Mouse (Mus musculus): ENCODE measurements around the gene Ccl1. TPM values are rescaled to one million over a fixed set of nuclear protein-coding genes. Genes with fewer than 3 reads are reported as not detected.
A peak's percentile ranks its signal among the peaks of the same experiment; 100 is the strongest.

Ccl1 gene
- polyA plus RNA-seq, 1 experiment from 2014 or later = not detected

GRCm38 (mm10) chr11:82274149-82274812 is 31.2 kb downstream of the Ccl1 start:
- WGBS (ENCODE audit: insufficient replicate concordance) = 62% methylated on average over 8 of the region's 8 CpGs

DNA sequence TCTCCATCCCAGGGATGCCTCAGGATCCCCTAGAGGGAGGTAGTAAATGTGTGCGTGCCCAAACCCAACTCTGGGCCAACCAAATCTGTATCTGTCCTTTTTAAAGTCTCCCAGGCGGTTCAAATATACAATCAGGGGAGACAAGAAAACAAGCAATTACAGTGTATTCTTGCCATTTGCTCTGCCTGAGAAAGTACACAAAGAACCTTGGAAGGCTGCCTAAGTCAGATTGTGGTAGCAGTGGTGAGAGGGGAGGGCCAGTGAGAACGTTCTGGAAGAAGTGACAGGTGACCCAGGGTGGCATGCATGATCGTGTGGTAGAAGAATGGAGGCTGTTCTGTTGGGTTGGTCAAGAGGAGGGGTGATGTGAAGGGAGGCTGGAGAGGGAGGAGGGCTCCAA is 46.4 kb downstream of the Ccl1 start:
- no peak for ATAC-seq (replicated peaks; ENCODE audit: insufficient number of reproducible peaks, low FRiP score, low TSS enrichment)
- Histone ChIP-seq H3K4me1 (ENCODE audit: control insufficient read depth, insufficient read depth, low read length) (no peaks in the 10 kb centered on the region), H3K27ac (ENCODE audit: low read depth, low read length) (no peak overlapping the region), H3K36me3 (ENCODE audit: control insufficient read depth, insufficient read depth, low read length) (no peaks in the 10 kb centered on the region), H3K27me3 (ENCODE audit: control insufficient read depth, insufficient read depth, low read length) (peaks cover 3% of the 10 kb centered on the region; the same call in 1 of the 2 replicates), H3K4me2 (no peak overlapping the region), H3K9ac (ENCODE audit: low read depth, low read length) (no peak overlapping the region), H3K9me3 (replicated peaks; ENCODE audit: control insufficient read depth, low read length) (no peaks in the 10 kb centered on the region), H3K4me3 (ENCODE audit: low read depth, low read length) (no peak overlapping the region)
- WGBS (ENCODE audit: insufficient replicate concordance) = 46% methylated on average over 4 of the region's 4 CpGs

More at GRCm38 (mm10) chr11:82274149-82274812, 31.2 kb downstream of the Ccl1 start:
- Histone ChIP-seq H3K9me3 (replicated peaks; ENCODE audit: control insufficient read depth, low read length) (no peaks in the 10 kb centered on the region), H3K4me1 (ENCODE audit: control insufficient read depth, insufficient read depth, low read length) (no peaks in the 10 kb centered on the region), H3K9ac (ENCODE audit: low read depth, low read length) (no peak overlapping the region), H3K4me3 (ENCODE audit: low read depth, low read length) (no peak overlapping the region), H3K27me3 (ENCODE audit: control insufficient read depth, insufficient read depth, low read length) (no peaks in the 10 kb centered on the region; the same call in 1 of the 2 replicates), H3K4me2 (no peak overlapping the region), H3K27ac (ENCODE audit: low read depth, low read length) (no peak overlapping the region), H3K36me3 (ENCODE audit: control insufficient read depth, insufficient read depth, low read length) (no peaks in the 10 kb centered on the region)
- ATAC-seq (replicated peaks; ENCODE audit: insufficient number of reproducible peaks, low FRiP score, low TSS enrichment) = no peak

- H3K4me3 ChIP-seq (ENCODE audit: low read depth, low read length) = no peak overlapping the region
- WGBS (ENCODE audit: insufficient replicate concordance) = 11% methylated on average over 4 of the region's 4 CpGs
- peaks cover 3% of the 10 kb centered on the region; the same call in 1 of the 2 replicates for H3K27me3 ChIP-seq (ENCODE audit: control insufficient read depth, insufficient read depth, low read length)
- H3K4me1 ChIP-seq (ENCODE audit: control insufficient read depth, insufficient read depth, low read length) = no peaks in the 10 kb centered on the region
- peak; percentile 44; the same call in 1 of the 2 replicates for ATAC-seq (replicated peaks; ENCODE audit: insufficient number of reproducible peaks, low FRiP score, low TSS enrichment)
- no peak overlapping the region for H3K9ac ChIP-seq (ENCODE audit: low read depth, low read length)
- H3K36me3 ChIP-seq (ENCODE audit: control insufficient read depth, insufficient read depth, low read length) = no peaks in the 10 kb centered on the region
- no peak overlapping the region for H3K4me2 ChIP-seq
- H3K9me3 ChIP-seq (replicated peaks; ENCODE audit: control insufficient read depth, low read length) = no peaks in the 10 kb centered on the region
- no peak overlapping the region for H3K27ac ChIP-seq (ENCODE audit: low read depth, low read length)
These were observed 49.9 kb downstream of the Ccl1 start for GRCm38 (mm10) chr11:82255601-82256000.

- Histone ChIP-seq H3K9me3 (replicated peaks; ENCODE audit: control insufficient read depth, low read length) (no peaks in the 10 kb centered on the region), H3K4me3 (ENCODE audit: low read depth, low read length) (no peak overlapping the region), H3K36me3 (ENCODE audit: control insufficient read depth, insufficient read depth, low read length) (no peaks in the 10 kb centered on the region), H3K27ac (ENCODE audit: low read depth, low read length) (no peak overlapping the region), H3K9ac (ENCODE audit: low read depth, low read length) (no peak overlapping the region), H3K4me2 (no peak overlapping the region), H3K4me1 (ENCODE audit: control insufficient read depth, insufficient read depth, low read length) (no peaks in the 10 kb centered on the region), H3K27me3 (ENCODE audit: control insufficient read depth, insufficient read depth, low read length) (peaks cover 3% of the 10 kb centered on the region; the same call in 1 of the 2 replicates)
- WGBS (ENCODE audit: insufficient replicate concordance) = 32% methylated on average over 4 of the region's 4 CpGs
- no peak for ATAC-seq (replicated peaks; ENCODE audit: insufficient number of reproducible peaks, low FRiP score, low TSS enrichment)
These were observed 52.1 kb downstream of the Ccl1 start for GRCm38 (mm10) chr11:82253421-82253820.

GRCm38 (mm10) chr11:82251251-82251650 is 54.2 kb downstream of the Ccl1 start:
- ATAC-seq (replicated peaks; ENCODE audit: insufficient number of reproducible peaks, low FRiP score, low TSS enrichment) = no peak
- H3K27ac ChIP-seq (ENCODE audit: low read depth, low read length) = no peak overlapping the region
- WGBS (ENCODE audit: insufficient replicate concordance) = 70% methylated on average over 6 of the region's 6 CpGs
- H3K36me3 ChIP-seq (ENCODE audit: control insufficient read depth, insufficient read depth, low read length) = no peaks in the 10 kb centered on the region
- H3K4me3 ChIP-seq (ENCODE audit: low read depth, low read length) = no peak overlapping the region
- no peaks in the 10 kb centered on the region for H3K4me1 ChIP-seq (ENCODE audit: control insufficient read depth, insufficient read depth, low read length)
- H3K27me3 ChIP-seq (ENCODE audit: control insufficient read depth, insufficient read depth, low read length) = no peaks in the 10 kb centered on the region; the same call in 1 of the 2 replicates
- H3K4me2 ChIP-seq = no peak overlapping the region
- H3K9ac ChIP-seq (ENCODE audit: low read depth, low read length) = no peak overlapping the region
- H3K9me3 ChIP-seq (replicated peaks; ENCODE audit: control insufficient read depth, low read length) = no peaks in the 10 kb centered on the region

DNA sequence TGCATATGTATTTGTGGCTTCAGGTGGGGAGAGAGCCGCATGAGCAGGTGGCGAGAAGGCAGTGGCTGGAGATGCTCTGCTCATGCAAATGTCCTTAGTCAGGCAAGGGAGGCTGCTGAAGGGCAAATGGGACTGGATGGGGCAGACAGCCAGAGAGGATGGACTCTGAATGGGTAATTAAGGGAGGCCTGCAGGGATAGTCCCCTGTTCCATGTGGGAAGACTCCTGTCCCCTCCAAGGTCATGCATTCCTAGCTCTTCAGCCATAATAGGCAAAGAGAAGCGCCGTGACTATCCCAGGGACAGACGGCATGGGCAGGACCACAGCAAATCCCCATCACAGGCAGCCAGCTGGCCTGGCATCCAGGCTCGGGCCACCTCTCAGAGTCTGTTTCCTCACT is 55.5 kb downstream of the Ccl1 start:
- Histone ChIP-seq H3K4me1 (ENCODE audit: control insufficient read depth, insufficient read depth, low read length) (no peaks in the 10 kb centered on the region), H3K27me3 (ENCODE audit: control insufficient read depth, insufficient read depth, low read length) (no peaks in the 10 kb centered on the region; the same call in 1 of the 2 replicates), H3K9me3 (replicated peaks; ENCODE audit: control insufficient read depth, low read length) (no peaks in the 10 kb centered on the region), H3K4me2 (no peak overlapping the region), H3K27ac (ENCODE audit: low read depth, low read length) (no peak overlapping the region), H3K4me3 (ENCODE audit: low read depth, low read length) (no peak overlapping the region), H3K9ac (ENCODE audit: low read depth, low read length) (no peak overlapping the region), H3K36me3 (ENCODE audit: control insufficient read depth, insufficient read depth, low read length) (no peaks in the 10 kb centered on the region)
- no peak for ATAC-seq (replicated peaks; ENCODE audit: insufficient number of reproducible peaks, low FRiP score, low TSS enrichment)
- WGBS (ENCODE audit: insufficient replicate concordance) = 76% methylated on average over 6 of the region's 6 CpGs

DNA sequence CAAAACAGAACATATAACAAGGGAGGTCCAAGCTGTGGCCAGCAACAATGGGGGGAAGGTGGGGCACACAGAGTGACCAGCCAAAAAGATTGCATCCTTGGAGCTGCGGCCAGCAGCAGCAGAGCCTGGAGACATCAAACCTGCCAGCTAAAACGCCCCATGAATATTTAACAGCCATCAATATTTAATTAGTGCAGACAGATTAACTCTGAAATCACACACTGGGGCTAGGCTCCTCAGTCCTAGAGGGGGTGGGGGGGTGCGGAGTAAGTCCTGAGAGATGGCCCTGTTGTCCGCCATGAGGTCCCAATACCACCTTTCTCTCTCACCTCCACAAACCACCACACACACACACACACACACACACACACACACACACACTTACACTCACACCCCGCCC is 68.1 kb downstream of the Ccl1 start:
- H3K9ac ChIP-seq (ENCODE audit: low read depth, low read length) = no peak overlapping the region
- no peak overlapping the region for H3K4me2 ChIP-seq
- WGBS (ENCODE audit: insufficient replicate concordance) = 56% methylated on average over 5 of the region's 5 CpGs
- no peaks in the 10 kb centered on the region for H3K4me1 ChIP-seq (ENCODE audit: control insufficient read depth, insufficient read depth, low read length)
- ATAC-seq (replicated peaks; ENCODE audit: insufficient number of reproducible peaks, low FRiP score, low TSS enrichment) = no peak
- no peaks in the 10 kb centered on the region for H3K36me3 ChIP-seq (ENCODE audit: control insufficient read depth, insufficient read depth, low read length)
- H3K4me3 ChIP-seq (ENCODE audit: low read depth, low read length) = no peak overlapping the region
- peaks cover 14% of the 10 kb centered on the region for H3K27me3 ChIP-seq (ENCODE audit: control insufficient read depth, insufficient read depth, low read length)
- no peak overlapping the region for H3K27ac ChIP-seq (ENCODE audit: low read depth, low read length)
- no peaks in the 10 kb centered on the region for H3K9me3 ChIP-seq (replicated peaks; ENCODE audit: control insufficient read depth, low read length)

DNA sequence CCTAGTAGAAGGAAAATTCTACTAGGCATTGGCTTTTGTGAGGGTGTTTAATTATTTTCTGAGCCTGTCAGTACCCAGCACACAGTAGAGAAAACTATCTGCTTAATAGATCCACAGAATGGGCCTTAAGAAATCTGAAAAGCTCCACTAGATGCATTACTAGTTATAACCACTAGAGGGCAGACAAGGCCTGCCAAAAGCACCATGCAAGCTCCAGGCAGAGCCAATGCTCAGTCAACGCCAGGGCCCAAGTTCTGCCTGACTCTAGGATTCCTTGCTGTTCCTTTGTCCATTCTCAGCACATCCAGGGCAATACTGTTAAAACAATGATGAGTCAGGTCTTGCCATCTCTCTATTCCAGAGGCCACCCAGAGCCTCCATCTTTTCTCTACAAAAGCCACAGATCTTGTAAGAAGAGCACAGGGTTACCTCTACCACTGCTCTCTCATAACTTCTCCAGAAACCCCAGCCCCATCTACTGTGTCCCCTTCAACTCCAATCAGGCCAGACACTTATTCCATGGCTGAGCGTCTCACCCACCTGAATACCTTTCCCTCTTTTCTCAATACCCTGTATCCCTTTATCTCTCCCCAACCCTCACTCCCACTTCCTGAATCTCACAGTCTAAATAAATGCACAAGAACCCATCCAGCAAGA is 69.8 kb downstream of the Ccl1 start:
- no peak overlapping the region for H3K27ac ChIP-seq (ENCODE audit: low read depth, low read length)
- no peaks in the 10 kb centered on the region for H3K9me3 ChIP-seq (replicated peaks; ENCODE audit: control insufficient read depth, low read length)
- no peak overlapping the region for H3K4me2 ChIP-seq
- H3K36me3 ChIP-seq (ENCODE audit: control insufficient read depth, insufficient read depth, low read length) = no peaks in the 10 kb centered on the region
- 34% methylated on average over 2 of the region's 2 CpGs for WGBS (ENCODE audit: insufficient replicate concordance)
- no peak overlapping the region for H3K9ac ChIP-seq (ENCODE audit: low read depth, low read length)
- peaks cover 18% of the 10 kb centered on the region for H3K27me3 ChIP-seq (ENCODE audit: control insufficient read depth, insufficient read depth, low read length)
- no peak for ATAC-seq (replicated peaks; ENCODE audit: insufficient number of reproducible peaks, low FRiP score, low TSS enrichment)
- no peak overlapping the region for H3K4me3 ChIP-seq (ENCODE audit: low read depth, low read length)
- H3K4me1 ChIP-seq (ENCODE audit: control insufficient read depth, insufficient read depth, low read length) = no peaks in the 10 kb centered on the region

Measured in heart, embryonic 11.5 days (tissue).